Mouse (Mus musculus) embryonic facial prominence, embryonic 10.5 days (tissue): Measurements from ENCODE around the gene Olfr1328. TPM values are rescaled to one million over a fixed set of nuclear protein-coding genes. Genes with fewer than 3 reads are reported as not detected.
"Not testable (repeated sequence)": the region's sequence is repeated elsewhere in the genome, so short reads cannot be mapped to it uniquely, and the experiment has no call there.

Experiments
- DNase-seq: peaks from one replicate; pipeline ENCODE4 v3.0.0-alpha.2; 2017; ENCODE audit warnings: low spot score
- H3K27ac ChIP-seq: fragments of 300-500 bp; sonication (generic); replicated peaks from 2 replicates; pipeline ENCODE4 v1.5.1; 2016; ENCODE audit warnings: mild to moderate bottlenecking
- H3K27me3 ChIP-seq: fragments of 300-500 bp; sonication (generic); replicated peaks from 2 replicates; pipeline ENCODE4 v1.6.1; 2016; ENCODE audit warnings: low read depth, mild to moderate bottlenecking; ENCODE audit not compliant: poor library complexity, severe bottlenecking
- H3K36me3 ChIP-seq: fragments of 300-500 bp; sonication (generic); replicated peaks from 2 replicates; pipeline ENCODE4 v1.6.1; 2016; ENCODE audit warnings: mild to moderate bottlenecking, moderate library complexity
- H3K4me1 ChIP-seq: fragments of 300-500 bp; sonication (generic); 2 replicates; pipeline ENCODE4 v1.6.1; 2016
- H3K4me3 ChIP-seq: fragments of 300-500 bp; sonication (generic); 2 replicates; pipeline ENCODE4 v1.5.1; 2016; ENCODE audit warnings: mild to moderate bottlenecking, moderate library complexity
- H3K9me3 ChIP-seq: fragments of 300-500 bp; sonication (generic); 2 replicates; pipeline ENCODE4 v1.6.1; 2016; ENCODE audit warnings: mild to moderate bottlenecking
- WGBS: fragments of 180-500 bp; shearing (Covaris S2); methylation state at CpG from one replicate; pipeline ENCODE4 v1.1.7; 2016; 5-methylcytosine and 5-hydroxymethylcytosine counted together
- polyA plus RNA-seq: library from polyadenylated mRNA; unstranded; fragments of >200 nt; fragmentation: Nextera tagmentation; extraction: Ambion mirVana; gene quantifications from 2 replicates; pipeline ENCODE4 v1.2.1, GENCODE M21; 2016

Olfr1328 gene
- polyA plus RNA-seq, result not detected in 2 replicates

DNA sequence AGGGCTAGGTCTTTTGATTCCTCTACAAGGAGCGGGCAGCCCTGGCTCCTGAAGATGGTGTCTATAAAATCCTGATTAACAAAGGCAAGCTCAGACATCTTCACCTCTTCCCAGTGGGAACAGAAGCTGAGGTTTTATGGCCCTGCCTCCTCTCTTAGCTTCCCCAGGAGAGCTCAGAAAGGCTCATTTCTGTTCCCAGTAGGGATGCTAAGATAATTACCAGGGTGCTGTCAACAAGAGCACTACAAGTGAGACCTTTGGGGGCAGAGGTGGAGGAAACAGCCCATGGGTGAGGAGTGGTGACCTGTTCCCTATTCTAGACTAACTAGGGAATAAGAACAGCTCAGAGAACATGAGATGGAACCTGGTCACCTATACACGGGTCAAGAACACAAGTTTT is at the start of gene Olfr1328:
Gene Olfr1328, minus strand, starts transcription at position 101 of the 400 bp plus-strand sequence.
- 75% methylated on average over 2 of the region's 2 CpGs for WGBS
- no peaks in the 10 kb centered on the region for H3K36me3 ChIP-seq

DNA sequence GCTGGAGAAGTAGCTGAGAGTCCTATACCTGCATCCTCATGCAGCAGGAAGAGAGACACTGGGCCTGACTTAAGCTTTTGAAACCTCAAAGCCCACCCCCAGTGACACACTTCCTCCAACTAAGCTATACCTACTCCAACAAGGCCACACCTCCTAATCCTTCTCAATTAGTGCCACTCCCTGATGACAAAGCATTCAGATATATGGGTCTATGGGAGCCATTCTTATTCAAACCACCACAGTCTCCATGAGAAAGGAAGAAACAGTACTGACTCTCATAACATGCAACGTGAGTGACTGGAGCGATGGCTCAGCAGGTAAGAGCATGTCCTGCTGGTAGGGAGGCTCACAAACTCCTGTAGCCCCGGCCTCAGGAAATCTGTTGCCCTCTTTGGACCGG is 46.9 kb upstream of the Olfr1328 start:
- no peak overlapping the region for H3K27ac ChIP-seq
- WGBS, result 85% methylated on average over 4 of the region's 4 CpGs

More for the DNA sequence above, at the start of gene Olfr1328:
- no peak within 1 kb of the TSS for H3K4me3 ChIP-seq
- no peak for DNase-seq
- no peaks in the 10 kb centered on the region for H3K4me1 ChIP-seq
- H3K27ac ChIP-seq, result no peak within 1 kb of the TSS
- no peaks in the 10 kb centered on the region for H3K27me3 ChIP-seq
- no peaks in the 10 kb centered on the region for H3K9me3 ChIP-seq

DNA sequence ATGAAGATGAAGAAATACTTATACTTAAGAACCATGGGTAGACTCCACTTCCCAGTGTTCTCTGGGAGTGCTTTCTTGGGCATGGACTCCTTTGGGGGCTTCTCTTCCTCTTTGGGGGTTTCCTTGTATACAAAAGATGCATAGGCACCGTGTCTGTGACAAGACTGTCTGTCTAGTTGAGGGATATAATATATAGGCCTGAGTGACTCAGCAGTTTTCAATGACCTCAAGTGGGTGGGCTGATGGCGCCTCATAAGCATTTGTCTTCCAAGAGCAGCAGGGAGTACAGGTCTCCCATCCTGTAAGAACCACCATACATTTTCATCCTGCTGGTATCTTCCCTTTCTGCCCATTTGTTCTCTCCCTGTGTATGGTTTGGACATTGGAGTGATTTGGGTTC is 34.9 kb upstream of the Olfr1328 start:
- Histone ChIP-seq H3K9me3 (no peaks in the 10 kb centered on the region), H3K4me3 (no peak overlapping the region), H3K4me1 (no peaks in the 10 kb centered on the region), H3K36me3 (no peaks in the 10 kb centered on the region), H3K27me3 (no peaks in the 10 kb centered on the region), H3K27ac (no peak overlapping the region)
- no peak for DNase-seq
- WGBS, result 85% methylated on average over 2 of the region's 2 CpGs

More for the DNA sequence above, 46.9 kb upstream of the Olfr1328 start:
- Histone ChIP-seq H3K9me3 (no peaks in the 10 kb centered on the region), H3K4me1 (peaks cover 3% of the 10 kb centered on the region; the same call in 1 of the 2 replicates), H3K4me3 (no peak overlapping the region), H3K36me3 (no peaks in the 10 kb centered on the region), H3K27me3 (no peaks in the 10 kb centered on the region)
- no peak for DNase-seq

DNA sequence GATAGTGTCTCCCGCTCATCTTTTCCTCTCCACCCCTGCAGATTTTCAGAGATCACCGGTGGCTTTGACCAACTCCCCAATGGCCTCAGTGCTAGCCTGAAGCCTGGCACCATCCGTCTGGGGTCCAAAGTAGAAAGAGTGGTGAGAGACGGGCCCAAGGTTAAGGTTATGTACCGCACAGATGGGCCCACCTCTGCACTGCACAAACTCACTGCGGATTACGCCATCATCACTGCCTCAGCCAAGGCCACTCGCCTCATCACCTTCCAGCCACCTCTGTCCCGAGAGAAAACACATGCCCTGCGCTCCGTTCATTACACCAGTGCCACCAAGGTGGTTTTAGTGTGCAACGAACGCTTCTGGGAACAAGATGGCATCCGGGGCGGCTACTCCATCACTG is 29.3 kb upstream of the Olfr1328 start:
- H3K27me3 ChIP-seq, result no peaks in the 10 kb centered on the region
- no peak overlapping the region for H3K4me3 ChIP-seq
- H3K27ac ChIP-seq, result no peak overlapping the region
- no peaks in the 10 kb centered on the region for H3K36me3 ChIP-seq
- H3K9me3 ChIP-seq, result no peaks in the 10 kb centered on the region; the same call in 1 of the 2 replicates
- H3K4me1 ChIP-seq, result no peaks in the 10 kb centered on the region
- DNase-seq, result no peak
- 92% methylated on average over 15 of the region's 15 CpGs for WGBS

DNA sequence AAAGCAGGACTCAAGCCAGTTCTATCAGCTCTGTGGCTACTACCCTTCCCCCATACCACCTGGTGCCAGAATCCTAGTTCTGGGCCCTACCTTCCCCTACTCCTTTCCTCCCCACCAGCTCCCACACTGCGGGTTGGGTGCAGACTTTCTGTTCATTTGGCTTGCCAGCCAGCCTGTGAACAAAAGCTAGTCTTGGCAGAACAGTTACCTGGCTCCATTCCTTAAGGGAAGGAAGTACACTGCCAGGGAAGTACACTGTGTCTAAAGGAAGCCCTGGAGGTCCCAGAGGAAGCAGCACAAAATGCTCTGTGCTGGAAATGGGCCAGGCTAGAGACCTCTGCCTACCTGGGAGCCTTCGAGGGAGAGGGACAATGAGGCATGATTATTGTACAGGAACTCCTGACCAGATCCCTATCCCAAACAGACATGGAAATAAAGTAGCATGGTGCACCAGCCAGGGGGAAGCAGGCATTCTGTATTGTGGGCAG is 22.8 kb upstream of the Olfr1328 start, which contains the start of gene Lao1:
Gene Lao1, plus strand, starts transcription at position 438 of the 488 bp plus-strand sequence.
- DNase-seq, result no peak
- no peaks in the 10 kb centered on the region for H3K9me3 ChIP-seq
- no peaks in the 10 kb centered on the region for H3K36me3 ChIP-seq
- H3K27ac ChIP-seq, result no peak within 1 kb of the TSS
- no peak within 1 kb of the TSS for H3K4me3 ChIP-seq
- H3K27me3 ChIP-seq, result no peaks in the 10 kb centered on the region
- 89% methylated on average over 2 of the region's 2 CpGs for WGBS
- H3K4me1 ChIP-seq, result no peaks in the 10 kb centered on the region

DNA sequence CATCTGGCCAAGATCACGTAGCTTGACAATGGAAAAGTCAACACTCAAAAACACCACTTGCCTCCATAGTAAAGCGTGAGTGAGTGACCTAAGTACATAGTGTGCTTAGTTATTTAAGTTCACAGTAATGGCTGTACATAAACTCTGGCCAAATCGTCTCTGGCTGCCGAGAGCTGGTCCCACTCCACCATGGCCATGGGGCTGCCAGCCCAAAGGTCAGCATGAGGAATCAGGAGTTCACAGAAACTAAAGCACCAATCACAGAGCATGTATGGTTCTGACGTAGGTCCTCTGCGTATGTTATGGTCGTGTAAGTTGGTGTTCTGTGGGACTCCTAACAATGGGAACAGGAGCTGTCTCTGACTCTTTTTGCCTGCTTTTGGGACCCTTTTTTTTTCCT is 20.4 kb upstream of the Olfr1328 start:
- WGBS, result 90% methylated on average over 7 of the region's 7 CpGs
- Histone ChIP-seq H3K36me3 (no peaks in the 10 kb centered on the region), H3K4me3 (no peak overlapping the region), H3K27me3 (no peaks in the 10 kb centered on the region), H3K9me3 (no peaks in the 10 kb centered on the region), H3K4me1 (no peaks in the 10 kb centered on the region), H3K27ac (no peak overlapping the region)
- DNase-seq, result no peak

DNA sequence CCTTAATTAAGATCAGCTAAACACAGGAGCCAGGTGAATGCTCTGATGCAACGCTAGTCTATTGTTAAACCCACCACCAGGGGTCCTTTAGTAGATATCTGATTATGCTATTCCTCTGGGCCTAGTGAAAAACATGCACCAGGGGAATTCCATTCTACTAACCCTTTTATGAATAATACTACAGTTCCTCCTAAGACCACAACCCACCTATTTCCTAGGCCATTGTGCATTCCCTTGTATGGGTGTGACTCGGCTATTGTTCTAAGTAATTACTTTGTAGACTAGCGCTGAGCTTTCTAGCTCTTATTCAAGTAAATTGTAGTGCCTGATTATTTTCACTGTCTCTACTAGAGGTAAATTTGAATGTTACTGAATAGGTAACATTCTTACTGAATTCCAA is 7.1 kb downstream of the Olfr1328 start:
- not testable (repeated sequence) for H3K27ac ChIP-seq, DNase-seq, H3K9me3 ChIP-seq, H3K4me3 ChIP-seq, H3K4me1 ChIP-seq, H3K27me3 ChIP-seq, H3K36me3 ChIP-seq
- WGBS, result 77% methylated on average over 3 of the region's 3 CpGs

DNA sequence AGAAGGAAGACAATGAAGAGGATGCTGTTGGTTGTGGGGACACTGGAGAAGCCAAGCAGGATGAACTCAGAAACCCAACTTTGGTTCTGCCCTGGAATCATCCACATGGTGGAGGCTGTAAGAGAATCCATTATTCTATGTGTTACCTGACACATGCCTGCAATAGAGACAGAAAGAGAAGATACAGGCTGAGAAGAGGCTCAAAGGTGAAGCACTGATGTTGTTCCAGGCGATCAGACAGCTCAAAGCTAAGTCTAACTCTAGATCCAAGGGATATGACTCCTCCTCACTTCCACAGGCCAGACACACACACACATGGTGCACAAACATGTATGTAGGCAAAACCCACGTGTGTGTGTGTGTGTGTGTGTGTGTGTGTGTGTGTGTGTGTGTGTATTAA is 21.0 kb downstream of the Olfr1328 start, which contains the start of gene Olfr1329:
Gene Olfr1329, minus strand, starts transcription at position 101 of the 400 bp plus-strand sequence.
- H3K9me3 ChIP-seq, H3K36me3 ChIP-seq, H3K4me1 ChIP-seq, H3K27me3 ChIP-seq, H3K27ac ChIP-seq, DNase-seq, H3K4me3 ChIP-seq: not testable (repeated sequence)
- WGBS, result 65% methylated on average over 2 of the region's 2 CpGs

DNA sequence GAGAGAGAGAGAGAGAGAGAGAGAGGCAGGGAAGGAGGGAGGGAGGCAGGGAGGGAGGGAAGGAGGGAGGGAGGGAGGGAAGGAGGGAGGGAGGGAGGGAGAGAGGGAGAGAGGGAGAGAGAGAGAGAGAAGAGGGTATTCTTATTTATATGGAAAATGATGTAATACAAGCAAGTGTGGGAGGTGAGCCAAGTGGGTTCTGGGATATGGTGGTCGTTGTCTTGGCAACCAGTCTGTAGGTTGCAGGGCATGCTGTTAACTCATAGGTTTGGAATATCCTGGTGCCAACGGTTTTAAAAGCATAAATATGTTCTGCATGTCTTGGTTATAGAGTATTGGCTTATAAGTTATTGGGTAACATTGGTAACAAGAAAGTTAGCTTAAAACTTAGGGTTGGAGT is 36.4 kb downstream of the Olfr1328 start:
- Histone ChIP-seq H3K36me3 (no peaks in the 10 kb centered on the region), H3K27ac (no peak overlapping the region), H3K27me3 (no peaks in the 10 kb centered on the region), H3K4me3 (no peak overlapping the region), H3K4me1 (no peaks in the 10 kb centered on the region), H3K9me3 (no peaks in the 10 kb centered on the region)
- no peak for DNase-seq
- WGBS, result 74% methylated on average over 2 of the region's 2 CpGs

DNA sequence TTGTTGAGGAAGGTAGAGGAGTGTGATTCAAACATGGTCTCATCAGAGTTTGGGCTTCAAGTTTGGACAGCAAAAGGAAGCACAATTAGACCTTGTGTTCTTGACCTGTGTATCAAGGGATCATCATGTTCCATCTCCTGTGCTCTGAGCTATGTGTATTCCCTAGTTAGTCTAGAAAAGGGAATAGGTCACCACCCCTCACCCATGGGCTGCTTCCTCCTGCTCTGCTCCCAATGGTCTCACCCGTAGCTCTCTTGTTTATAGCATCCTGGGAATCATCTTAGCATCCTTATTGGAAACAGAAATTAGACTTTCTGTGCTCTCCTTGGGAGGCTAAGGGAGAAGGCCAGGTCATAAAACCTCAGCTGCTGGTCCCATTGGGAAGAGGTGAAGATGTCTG is 50.1 kb downstream of the Olfr1328 start, which contains the start of gene Olfr1330:
Gene Olfr1330, plus strand, starts transcription at position 301 of the 400 bp plus-strand sequence.
- H3K27ac ChIP-seq, result no peak within 1 kb of the TSS
- H3K27me3 ChIP-seq, result no peaks in the 10 kb centered on the region
- 83% methylated on average over 1 of the region's 1 CpGs for WGBS
- H3K36me3 ChIP-seq, result no peaks in the 10 kb centered on the region
- no peak for DNase-seq
- H3K4me1 ChIP-seq, result no peaks in the 10 kb centered on the region
- H3K4me3 ChIP-seq, result no peak within 1 kb of the TSS
- no peaks in the 10 kb centered on the region for H3K9me3 ChIP-seq

Other genes starting within 250 kb of the Olfr1328 start
- gene Olfr1342, start 245.9 kb downstream of the Olfr1328 start, polyA plus RNA-seq, result 0.06 TPM in 1 of 2 replicates, not detected in the other
- 0.04 TPM in 1 of 2 replicates, not detected in the other for gene Olfr1341, start 235.1 kb downstream of the Olfr1328 start, polyA plus RNA-seq
- not detected in 2 replicates for gene Olfr1340, start 218.5 kb downstream of the Olfr1328 start, polyA plus RNA-seq
- not detected in 2 replicates for gene Olfr1339, start 206.4 kb downstream of the Olfr1328 start, polyA plus RNA-seq
- gene Olfr1338, start 179.9 kb downstream of the Olfr1328 start, polyA plus RNA-seq, result not detected in 2 replicates
- not detected in 2 replicates for gene Olfr1337, start 156.0 kb downstream of the Olfr1328 start, polyA plus RNA-seq
- gene Olfr1335, start 128.7 kb downstream of the Olfr1328 start, polyA plus RNA-seq, result not detected in 2 replicates
- not detected in 2 replicates for gene Olfr1333, start 102.3 kb downstream of the Olfr1328 start, polyA plus RNA-seq
- gene Olfr1331, start 74.0 kb downstream of the Olfr1328 start, polyA plus RNA-seq, result not detected in 2 replicates
- gene Olfr1330, start 50.0 kb downstream of the Olfr1328 start, polyA plus RNA-seq, result not detected in 2 replicates
- gene Olfr1329, start 21.1 kb downstream of the Olfr1328 start, polyA plus RNA-seq, result not detected in 2 replicates
- not detected in 2 replicates for gene Lao1, start 23.0 kb upstream of the Olfr1328 start, polyA plus RNA-seq
- gene Slc2a1, start 170.1 kb upstream of the Olfr1328 start, polyA plus RNA-seq, result 140 and 166 TPM in 2 replicates
- 11.4 and 13.9 TPM in 2 replicates for gene Zfp691, start 235.6 kb upstream of the Olfr1328 start, polyA plus RNA-seq